In the genomic region with DNA sequence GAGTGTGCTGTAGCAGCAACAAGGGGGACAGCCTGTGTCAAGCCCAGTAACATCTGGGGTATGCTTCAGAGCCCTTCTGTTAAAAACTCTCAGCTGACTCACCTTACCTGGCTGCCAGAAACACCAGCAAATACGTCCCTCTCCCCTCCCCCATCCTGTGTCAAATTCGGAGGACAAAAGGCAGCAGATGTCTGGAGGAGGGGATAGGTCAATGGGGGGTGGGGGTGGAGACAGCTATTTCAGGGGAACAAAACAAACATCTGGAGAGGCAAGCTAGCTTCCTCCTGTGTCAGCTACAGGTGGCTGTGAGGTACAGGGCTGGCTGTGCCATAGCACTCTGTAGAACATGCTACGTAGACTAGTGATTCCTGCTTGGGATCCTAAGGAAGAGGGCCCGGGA, we compare ENCODE assay signal across 20 mouse cellular contexts. TPM values are rescaled to one million over a fixed set of nuclear protein-coding genes. Genes with fewer than 3 reads are reported as not detected.
DNase-seq lines count a peak whose midpoint lies in the region; ATAC-seq and TF ChIP-seq lines count a peak whose summit lies in the region.
"Had no signal": no experiment of that assay in that cellular context is flagged by ENCODE, and none has a peak within 500 bp of the region (broad histone marks: within the 10 kb centered on the region; RNA-seq: fewer than 3 reads in every experiment).

No protein-coding gene starts in this region.

- intact Hi-C loops in heart, adult 2 months (cut with DNase I): loop anchor here (5.0 kb wide), 1 partner anchor 41 kb away; no protein-coding TSS in a partner anchor

- H3K27me3 ChIP-seq in heart, postnatal 0 days (ENCODE audit: control insufficient read depth, insufficient read depth, low read length): no peaks in the 10 kb centered on the region
- no peaks in the 10 kb centered on the region for H3K27me3 ChIP-seq in heart, adult 2 months (ENCODE audit: control insufficient read depth, insufficient read depth, low read length)
- H3K27me3 ChIP-seq in stomach, postnatal 0 days (ENCODE audit: control insufficient read depth, insufficient read depth, low read length): no peaks in the 10 kb centered on the region
- H3K27me3 ChIP-seq: intestine, embryonic 15.5 days had no signal

- H3K36me3 ChIP-seq in heart, postnatal 0 days (replicated peaks; ENCODE audit: control insufficient read depth, insufficient read depth, low read length): no peaks in the 10 kb centered on the region
- H3K36me3 ChIP-seq in heart, adult 2 months (ENCODE audit: control insufficient read depth, insufficient read depth, low read length): no peaks in the 10 kb centered on the region
- H3K36me3 ChIP-seq in stomach, postnatal 0 days (ENCODE audit: control insufficient read depth, insufficient read depth, low read length): no peaks in the 10 kb centered on the region
- H3K36me3 ChIP-seq: intestine, embryonic 15.5 days had no signal

- no peaks in the 10 kb centered on the region for H3K9me3 ChIP-seq in heart, postnatal 0 days (replicated peaks; ENCODE audit: control insufficient read depth, low read length)
- no peaks in the 10 kb centered on the region for H3K9me3 ChIP-seq in stomach, postnatal 0 days (ENCODE audit: control insufficient read depth, low read length)
- H3K9me3 ChIP-seq: intestine, embryonic 15.5 days had no signal

- H3K4me3 ChIP-seq in heart, postnatal 0 days (ENCODE audit: low read depth, low read length): no peak overlapping the region
- H3K4me3 ChIP-seq in heart, adult 2 months: no peak overlapping the region
- H3K4me3 ChIP-seq in stomach, postnatal 0 days (ENCODE audit: low read depth, low read length): no peak overlapping the region
- H3K4me3 ChIP-seq: erythroblast, embryonic 14.5 days; intestine, embryonic 15.5 days; myocyte had no signal

- H3K4me2 ChIP-seq in heart, postnatal 0 days (ENCODE audit: low read depth, low read length): no peak overlapping the region
- no peak overlapping the region for H3K4me2 ChIP-seq in stomach, postnatal 0 days (replicated peaks; ENCODE audit: low read depth)
- H3K4me2 ChIP-seq: intestine, embryonic 15.5 days had no signal

- no peak for DNase-seq in heart, postnatal 0 days (ENCODE audit: low spot score)
- DNase-seq in heart, adult 2 months: no peak
- DNase-seq in A20 (ENCODE audit: low read depth, low spot score) (peak; percentile 90), WW6 (ENCODE audit: low read depth, low spot score) (peak; percentile 16)
- DNase-seq in stomach, postnatal 0 days (ENCODE audit: low spot score): no peak
- DNase-seq in kidney, adult 18-20 months: no peak
- DNase-seq in cerebellum, adult 18-20 months: no peak
- no peak for DNase-seq in spleen, postnatal 10 days (ENCODE audit: low spot score in 2 of 2)
- DNase-seq: adrenal gland, postnatal 25 days; cerebellum, adult 9-10 months; embryo, embryonic 11 days; gastrocnemius, postnatal 10 days; kidney, postnatal 10 days; lung, adult 2 months; right cerebral cortex, postnatal 4 days had no signal

- WGBS in heart, postnatal 0 days: 45% methylated on average over 4 of the region's 4 CpGs
- 48% methylated on average over 4 of the region's 4 CpGs for WGBS in heart, adult 2 months
- 43% methylated on average over 4 of the region's 4 CpGs for WGBS in stomach, postnatal 0 days

- TF ChIP-seq EP300 in heart, postnatal 0 days (IDR thresholded peaks at IDR 0.05; ENCODE audit: low read depth): no peak
- TF ChIP-seq EP300 in heart, adult 2 months (IDR thresholded peaks at IDR 0.05; ENCODE audit: insufficient read depth, low read depth, low read length): no peak
- TF ChIP-seq EP300 in stomach, postnatal 0 days (optimal IDR thresholded peaks at IDR 0.05): no peak

- no peak for ATAC-seq in heart, postnatal 0 days (ENCODE audit: insufficient read depth, low read depth)
- ATAC-seq in stomach, postnatal 0 days (ENCODE audit: low FRiP score, low TSS enrichment): no peak
- ATAC-seq: activated CD4-positive, CD25-positive, alpha-beta regulatory T cell, adult 4 months; intestine, embryonic 15.5 days had no signal

- TF ChIP-seq CTCF in heart, postnatal 0 days (IDR thresholded peaks at IDR 0.05; ENCODE audit: low read depth): no peak
- no peak for TF ChIP-seq CTCF in heart, adult 2 months (IDR thresholded peaks at IDR 0.05)
- no peak for TF ChIP-seq CTCF in stomach, postnatal 0 days (IDR thresholded peaks at IDR 0.05; ENCODE audit: low read depth)

- peaks cover 23% of the 10 kb centered on the region; the same call in 1 of the 2 replicates for H3K4me1 ChIP-seq in heart, postnatal 0 days (ENCODE audit: control insufficient read depth, insufficient read depth)
- peaks cover 9% of the 10 kb centered on the region for H3K4me1 ChIP-seq in heart, adult 2 months (ENCODE audit: control insufficient read depth, insufficient read depth, low read length)
- 0 out of 2 replicates have a peak, but pooled peaks cover 2% of the 10 kb centered on the region for H3K4me1 ChIP-seq in stomach, postnatal 0 days (replicated peaks; ENCODE audit: control insufficient read depth, insufficient read depth)

- no peak overlapping the region for H3K9ac ChIP-seq in heart, postnatal 0 days (replicated peaks; ENCODE audit: low read depth, low read length)
- H3K9ac ChIP-seq in heart, adult 2 months (ENCODE audit: low read depth, low read length): no peak overlapping the region
- 0 out of 2 replicates have a peak overlapping the region, but pooled peaks have one; percentile 13 for H3K9ac ChIP-seq in stomach, postnatal 0 days (ENCODE audit: low read length)
- H3K9ac ChIP-seq: intestine, embryonic 15.5 days had no signal

- TF ChIP-seq POLR2A in heart, adult 2 months (IDR thresholded peaks at IDR 0.05; ENCODE audit: insufficient read depth, low read depth, low read length): no peak

- H3K27ac ChIP-seq in heart, postnatal 0 days (ENCODE audit: low read depth): peak overlapping the region; percentile 8; the same call in 1 of the 2 replicates
- no peak overlapping the region for H3K27ac ChIP-seq in heart, adult 2 months
- H3K27ac ChIP-seq in stomach, postnatal 0 days (replicated peaks): no peak overlapping the region
- H3K27ac ChIP-seq: intestine, embryonic 15.5 days; macrophage had no signal

- H3K79me2 ChIP-seq in heart, adult 2 months (replicated peaks; ENCODE audit: control insufficient read depth, insufficient read depth, low read length): no peaks in the 10 kb centered on the region

RNA-seq across cellular contexts. Expression of gene Vav2, which starts 49.0 kb away (rescaled TPM):
- 15.6 and 16.8 TPM in 2 replicates for total RNA-seq in heart, postnatal 0 days (2014; rRNA removed; ENCODE audit: low replicate concordance)
- 2.3 and 2.4 TPM in 2 replicates for polyA plus RNA-seq in heart, postnatal 0 days (2015; fragmentation: Nextera tagmentation; extraction: Ambion mirVana)
- 10 to 100 TPM; 11.3 to 12.5 TPM for total RNA-seq in heart, adult 2 months (2021)
- 11.9 and 16.9 TPM in 2 replicates for polyA plus RNA-seq in heart, adult 2 months (2012; rRNA removed)
- 2.7 and 2.9 TPM in 2 replicates for polyA plus RNA-seq in stomach, postnatal 0 days (2015; fragmentation: Nextera tagmentation; extraction: Ambion mirVana)

Comparison
In these comparisons a context has a peak if more than half of its experiments do, and no peak if none do; other contexts are left out.
1. DNase-seq: peak in A20 (single experiment) and WW6 (single experiment); none in heart, postnatal 0 days (single experiment), heart, adult 2 months (0 of 2), stomach, postnatal 0 days (single experiment), kidney, adult 18-20 months (single experiment), cerebellum, adult 18-20 months (0 of 2) and spleen, postnatal 10 days (0 of 2).